Mouse (Mus musculus) layer of hippocampus, postnatal 14 days (tissue): ENCODE results near the gene Ppt1. TPM values are rescaled to one million over a fixed set of nuclear protein-coding genes. Genes with fewer than 3 reads are reported as not detected.

Experiments
- DNase-seq, 2 experiments: peaks; one replicate each; pipeline ENCODE4 v3.0.0; 2021 to 2022; ENCODE audit warnings: low spot score in 2 of 2, mixed read lengths in 1 of 2
- total RNA-seq, 2 experiments: library from RNA; stranded (reverse); gene quantifications; 2 replicates each; pipeline ENCODE4 v1.2.3; 2021

Ppt1 gene
- total RNA-seq, 2 experiments from 2014 or later: 81.0 to 86.8 TPM

GRCm38 (mm10) chr4:122902156-122902555 lies 66.1 kb downstream of the Ppt1 start:
- no peak for DNase-seq

GRCm38 (mm10) chr4:122903709-122904108 lies 67.7 kb downstream of the Ppt1 start:
- DNase-seq: no peak

- DNase-seq: no peak
Measured at GRCm38 (mm10) chr4:122905359-122905758, 69.3 kb downstream of the Ppt1 start.

Other genes with a start within 250 kb of the Ppt1 start
- gene 9530002B09Rik, start 147.0 kb upstream of the Ppt1 start, total RNA-seq: not detected
- gene Cap1, start 49.8 kb downstream of the Ppt1 start, total RNA-seq: 100 to 1,000 TPM; 231 to 249 TPM
- 10 to 100 TPM; 71.2 to 86.1 TPM for gene Mfsd2a, start 124.9 kb downstream of the Ppt1 start, total RNA-seq
- gene Mycl, start 159.4 kb downstream of the Ppt1 start, total RNA-seq: 10 to 100 TPM; 41.7 to 47.2 TPM
- gene Trit1, start 180.4 kb downstream of the Ppt1 start, total RNA-seq: 10 to 100 TPM; 25.2 to 27.6 TPM